Mouse (Mus musculus): ENCODE results near the gene Cdk17.
A peak's percentile ranks its signal among the peaks of the same experiment; 100 is the strongest.

Gene Cdk17

DNA sequence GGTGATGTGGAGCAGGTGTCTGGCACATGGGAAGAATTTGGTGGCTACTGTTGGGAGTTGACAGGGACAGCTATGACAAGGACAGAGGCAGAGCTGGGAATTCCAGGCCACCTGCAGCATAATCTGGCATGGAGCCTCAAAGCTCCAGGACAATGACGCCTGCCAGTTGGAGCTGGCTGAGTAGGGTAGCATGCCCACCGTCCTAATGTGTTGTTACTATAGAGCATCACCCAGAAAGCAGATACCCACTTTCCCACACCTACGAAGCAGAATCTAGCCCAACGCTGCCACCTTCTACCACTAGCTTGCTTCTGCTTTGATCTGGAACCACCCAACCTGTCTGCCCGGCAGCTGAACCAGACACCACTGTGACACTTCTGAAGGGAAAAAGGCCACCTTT lies 103.3 kb downstream of the Cdk17 start:
- DNase-seq (ENCODE audit: low spot score) = no peak

DNA sequence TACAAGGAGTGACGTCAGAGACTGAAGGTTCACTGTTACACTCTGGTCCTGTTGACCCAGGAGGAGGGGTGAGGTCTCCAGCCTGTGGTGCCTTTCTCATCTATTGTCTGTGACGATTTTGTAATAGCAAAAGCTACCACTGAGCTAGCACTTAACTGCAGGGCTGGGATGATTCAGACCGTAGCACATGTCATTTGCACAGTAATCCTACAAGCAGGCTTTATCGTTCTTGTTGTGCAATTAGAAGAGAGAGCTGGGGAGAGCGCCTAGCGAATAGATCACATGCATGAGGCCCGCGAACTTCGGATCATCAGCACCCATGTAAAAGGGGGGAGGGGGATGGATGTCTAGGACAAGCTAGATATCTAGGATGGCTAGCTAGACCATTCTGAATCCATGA lies 105.2 kb downstream of the Cdk17 start:
- no peak for DNase-seq (ENCODE audit: low spot score)

DNA sequence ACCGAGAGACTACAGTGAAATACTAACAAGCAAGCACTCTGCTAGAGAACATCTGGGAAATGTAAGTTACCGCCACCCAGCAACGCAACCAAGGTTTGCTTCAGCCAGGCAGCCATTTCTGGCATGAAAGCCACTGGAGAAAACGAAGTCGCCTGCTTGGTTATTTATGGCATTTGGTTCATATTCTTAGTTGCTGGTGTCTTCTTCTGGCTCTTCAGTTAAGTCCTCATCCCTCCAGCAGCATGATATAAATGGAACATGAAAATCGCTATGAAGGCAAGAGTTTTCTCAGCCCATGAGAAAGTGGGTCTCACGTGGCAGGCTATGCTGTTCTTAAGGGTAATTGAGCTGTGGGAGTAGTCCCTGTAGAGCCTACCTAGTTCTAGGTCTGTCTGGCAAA lies 105.8 kb downstream of the Cdk17 start:
- DNase-seq (ENCODE audit: low spot score) = no peak

DNA sequence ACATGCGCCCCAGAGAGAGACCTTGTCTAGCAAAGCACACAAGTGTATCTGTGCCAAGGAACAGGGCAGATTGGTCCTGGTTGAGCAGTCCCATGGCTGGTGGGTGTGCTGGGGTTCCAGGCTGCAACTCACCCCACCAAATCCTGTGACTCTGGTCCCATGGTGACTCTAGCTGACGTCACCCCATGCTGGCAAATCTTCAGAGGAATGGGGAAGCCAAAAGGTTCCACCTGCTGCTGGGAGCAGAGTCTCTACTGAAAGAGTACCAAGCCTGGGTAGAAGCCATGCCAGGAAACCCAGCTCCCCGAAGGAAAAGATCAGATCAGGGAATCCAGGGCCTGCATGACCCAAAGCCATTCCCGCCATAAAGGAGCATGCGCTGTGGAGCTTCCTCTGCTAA lies 106.8 kb downstream of the Cdk17 start:
- no peak for DNase-seq (ENCODE audit: low spot score)

DNA sequence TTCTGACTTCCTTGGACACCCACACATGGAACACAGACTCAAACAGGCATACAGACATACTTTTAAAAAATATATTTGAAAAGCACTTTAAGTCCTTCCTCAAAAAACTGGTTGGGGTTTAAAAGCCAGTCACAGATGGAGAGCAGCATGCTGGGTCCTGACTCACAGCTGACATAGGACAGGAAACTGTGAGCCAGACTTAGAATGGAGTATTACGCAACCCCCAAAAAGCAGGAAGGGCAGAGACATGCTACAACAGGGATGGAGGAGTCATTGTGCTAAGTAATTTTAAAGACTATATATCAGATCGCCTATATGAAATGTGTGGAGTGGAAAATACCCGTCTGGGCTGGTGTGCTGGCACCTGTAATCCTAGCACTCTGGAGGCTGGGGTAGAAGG lies 107.7 kb downstream of the Cdk17 start:
- no peak for DNase-seq (ENCODE audit: low spot score)

DNA sequence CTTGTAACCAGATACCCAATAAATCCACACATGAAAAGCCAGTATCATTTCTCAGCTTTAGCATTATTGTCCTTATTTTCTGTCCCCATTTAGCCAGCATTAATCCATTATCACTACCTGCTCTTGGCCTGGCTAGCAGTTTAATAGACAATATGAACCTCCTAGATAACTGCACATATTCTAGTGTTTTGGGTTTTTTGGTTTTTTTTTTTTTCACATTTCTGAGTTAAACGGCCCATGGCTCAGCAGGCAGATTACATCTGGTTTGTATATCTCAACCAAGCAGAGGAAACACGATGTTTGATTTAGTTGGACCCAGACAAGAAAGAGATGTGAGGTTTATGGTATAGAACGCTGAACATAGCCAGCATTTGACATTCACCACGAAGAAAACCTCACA lies 109.1 kb downstream of the Cdk17 start:
- DNase-seq (ENCODE audit: low spot score) = no peak

DNA sequence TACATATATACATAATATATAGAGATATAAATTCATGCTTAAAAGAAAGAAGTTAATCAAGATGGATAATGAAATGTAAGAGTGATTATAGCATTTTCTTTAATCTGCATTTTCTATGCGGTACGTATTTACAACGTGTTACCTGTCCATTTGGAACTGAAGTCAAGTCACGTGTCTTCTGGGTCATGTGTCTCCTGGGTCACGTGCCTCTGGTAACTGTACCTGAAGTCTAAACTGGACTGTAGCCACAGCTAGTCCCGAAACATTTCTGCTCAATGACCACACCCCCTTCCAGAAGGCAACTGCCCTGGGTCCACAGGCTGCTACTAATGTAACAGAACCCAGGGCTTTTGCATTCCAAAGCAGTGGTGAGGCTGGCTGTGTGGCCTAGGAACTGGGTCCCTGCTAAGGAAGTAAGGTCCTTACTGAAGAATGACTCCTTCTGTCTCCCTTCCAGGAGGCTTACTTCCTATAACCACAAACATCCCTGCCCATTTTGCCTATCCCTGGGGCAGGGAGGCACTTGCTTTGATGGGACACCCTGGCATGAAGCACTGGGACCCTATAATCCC lies 110.3 kb downstream of the Cdk17 start:
- DNase-seq (ENCODE audit: low spot score) = no peak

DNA sequence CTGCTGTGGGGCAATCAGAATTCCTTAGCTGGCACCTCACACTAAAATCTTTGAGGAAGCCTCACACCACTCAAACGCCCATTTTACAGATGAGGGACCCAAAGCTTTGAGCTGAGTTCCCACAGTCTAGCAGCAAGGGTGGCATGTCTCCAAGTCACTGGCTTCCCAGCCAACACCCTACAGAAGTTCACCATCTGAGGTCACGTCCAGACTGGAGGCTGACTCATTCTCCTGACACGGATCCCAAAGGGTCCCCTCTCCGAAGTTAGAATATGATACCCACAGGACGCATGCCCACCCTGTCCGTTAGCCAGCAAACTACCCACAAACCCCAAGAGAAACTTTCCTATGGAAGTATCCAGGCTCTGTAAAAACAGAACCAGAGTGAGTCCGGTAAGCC lies 111.2 kb downstream of the Cdk17 start:
- DNase-seq (ENCODE audit: low spot score) = no peak

DNA sequence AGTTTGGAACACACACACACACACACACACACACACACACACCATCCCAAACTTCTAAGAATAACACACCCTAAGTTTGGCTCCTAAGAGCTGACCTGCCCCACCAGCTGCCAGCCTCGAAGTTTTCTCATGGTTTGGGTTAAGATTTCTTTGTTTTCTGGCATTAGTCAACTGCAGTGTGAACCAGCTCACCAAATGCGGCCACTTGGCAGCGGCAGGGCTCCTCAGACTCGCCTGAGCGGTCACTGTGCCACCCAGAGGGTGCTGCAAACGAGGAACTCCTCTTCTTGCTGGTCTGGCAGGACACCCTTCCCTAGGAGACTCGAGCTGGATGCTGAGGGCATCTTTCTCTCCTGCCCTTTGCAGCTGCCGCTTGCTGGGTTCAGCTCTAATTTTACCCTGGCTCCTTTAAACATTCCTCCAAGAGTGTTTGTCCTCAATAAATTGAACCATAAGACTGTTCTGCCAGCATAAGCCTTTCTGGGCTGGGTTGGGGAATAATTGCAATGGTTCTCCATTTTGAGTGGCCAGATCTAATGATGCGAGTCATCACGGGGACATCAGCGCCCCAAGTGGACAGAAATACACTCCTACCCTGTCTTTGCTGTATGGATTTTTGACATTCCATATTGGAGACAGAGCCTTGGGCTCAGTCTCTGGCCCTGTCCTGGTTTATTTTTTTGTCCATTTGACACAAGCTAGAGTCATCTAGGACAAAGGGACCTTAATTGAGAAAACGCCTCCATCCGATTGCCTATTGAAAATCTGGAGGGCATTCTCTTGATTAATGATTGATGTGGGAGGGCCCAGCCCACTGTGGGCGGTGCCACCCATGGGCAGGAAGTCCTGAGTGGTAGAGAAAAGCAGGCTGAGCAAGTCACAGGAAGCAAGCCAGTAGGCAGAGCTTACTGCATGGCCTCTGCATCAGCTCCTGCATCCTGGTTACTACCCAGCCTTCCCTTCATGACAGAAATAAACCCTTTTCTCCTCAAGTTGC lies 112.6 kb downstream of the Cdk17 start:
- DNase-seq (ENCODE audit: low spot score) = no peak

DNA sequence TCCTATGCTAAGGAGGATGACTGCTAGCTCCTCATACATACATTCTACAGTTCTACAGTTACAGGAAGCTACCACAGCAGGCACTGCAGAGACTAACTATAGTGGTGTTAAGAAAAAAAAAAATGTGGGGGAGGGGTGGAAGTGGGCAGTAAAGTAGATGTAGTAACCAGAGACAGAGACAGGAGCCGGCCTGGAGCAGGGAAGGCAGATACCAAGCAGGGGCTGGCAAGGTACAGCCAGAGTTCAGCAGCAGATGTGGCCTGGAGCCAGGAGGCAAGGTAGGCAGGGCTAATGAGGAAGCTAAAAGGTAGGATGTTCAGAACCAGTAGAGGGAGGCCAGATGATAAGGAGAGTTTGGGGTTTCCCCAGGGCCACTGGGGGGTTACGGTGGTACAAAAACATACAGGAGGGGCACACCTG lies 113.6 kb downstream of the Cdk17 start:
- no peak for DNase-seq (ENCODE audit: low spot score)

DNA sequence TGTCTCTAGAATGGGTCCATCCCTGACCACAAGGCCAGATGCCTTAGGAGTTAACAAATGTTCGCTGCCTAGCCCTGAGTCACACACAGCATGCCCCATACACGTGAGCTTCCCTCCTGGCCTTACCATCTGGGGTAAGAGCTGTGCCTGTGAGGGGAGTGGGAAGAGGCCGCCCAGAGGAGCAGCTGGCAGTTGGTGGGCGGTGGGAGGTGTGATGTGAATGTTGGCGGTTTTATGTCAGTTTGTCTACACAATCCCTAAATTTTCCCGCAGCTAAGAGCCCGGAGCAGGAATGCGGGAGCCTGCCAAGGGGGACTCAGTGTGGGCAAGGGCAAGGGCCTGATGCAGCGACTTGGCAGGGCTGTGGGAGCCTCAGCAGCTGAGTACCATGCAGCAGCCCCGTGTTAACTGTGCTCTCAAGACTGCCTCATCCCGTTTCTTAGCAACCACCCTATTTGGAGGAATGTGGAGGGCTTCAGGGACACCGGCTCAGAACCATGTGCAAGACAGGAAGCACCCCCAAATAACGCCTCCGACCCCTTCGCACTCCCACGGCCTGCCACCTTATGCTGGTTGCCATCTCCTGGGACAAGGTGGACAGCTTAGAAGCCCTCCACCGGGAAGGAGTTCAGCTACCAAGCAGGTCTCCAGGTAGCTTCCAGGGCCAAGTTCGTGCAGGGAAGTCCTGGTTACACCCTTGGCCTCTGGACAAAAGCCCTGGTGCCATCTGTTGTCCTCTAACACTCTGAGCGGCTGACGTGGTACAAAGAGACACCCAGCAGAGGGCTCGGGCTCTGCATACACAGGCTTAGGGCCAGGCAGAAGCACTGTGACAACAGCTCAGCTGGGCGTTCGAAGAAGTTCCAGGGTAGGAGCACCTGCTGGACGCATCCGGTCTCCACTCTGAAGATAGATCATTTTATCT lies 114.8 kb downstream of the Cdk17 start:
- peak; percentile 90 for DNase-seq (ENCODE audit: low spot score)

DNA sequence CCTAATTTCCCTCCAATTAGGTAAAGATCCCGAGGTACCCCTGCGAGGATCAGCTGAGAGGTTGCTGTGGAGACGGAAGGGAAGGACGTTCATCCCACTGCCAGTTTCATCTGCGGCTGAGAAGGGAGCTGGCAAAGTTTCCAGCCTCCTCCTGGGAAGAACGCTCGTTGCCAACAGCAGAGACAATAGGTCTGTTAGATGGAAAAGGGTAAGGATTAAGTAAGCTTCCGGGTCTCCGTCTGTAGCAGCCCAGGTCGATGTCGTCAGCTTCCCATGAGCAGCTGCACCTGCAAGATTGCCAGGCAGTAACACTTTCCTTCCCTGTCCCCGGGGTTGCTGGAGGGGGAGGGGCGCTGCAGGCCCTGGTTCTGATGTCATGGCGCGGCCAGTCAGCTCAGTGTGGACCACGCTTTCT lies 115.7 kb downstream of the Cdk17 start:
- peak; percentile 86 for DNase-seq (ENCODE audit: low spot score)

DNA sequence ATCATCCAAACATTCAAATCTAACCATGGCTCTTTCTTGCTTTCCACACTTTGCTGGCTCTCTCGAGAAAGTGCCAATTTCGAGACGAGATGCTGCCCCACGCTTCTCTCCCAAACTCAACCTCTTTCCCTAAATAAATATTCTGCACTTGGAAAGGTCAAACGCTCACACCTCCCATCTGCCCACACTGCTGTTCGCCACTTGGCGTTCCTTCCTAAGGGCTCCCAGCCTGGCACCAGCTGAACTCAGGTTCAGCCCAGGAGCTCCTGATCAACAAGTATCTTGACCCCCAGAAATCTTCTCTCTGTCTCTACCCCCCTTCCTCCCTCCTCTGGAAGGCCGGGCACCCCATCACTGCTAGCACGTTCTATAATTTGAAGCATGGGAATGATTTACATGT lies 116.2 kb downstream of the Cdk17 start:
- DNase-seq (ENCODE audit: low spot score) = no peak

DNA sequence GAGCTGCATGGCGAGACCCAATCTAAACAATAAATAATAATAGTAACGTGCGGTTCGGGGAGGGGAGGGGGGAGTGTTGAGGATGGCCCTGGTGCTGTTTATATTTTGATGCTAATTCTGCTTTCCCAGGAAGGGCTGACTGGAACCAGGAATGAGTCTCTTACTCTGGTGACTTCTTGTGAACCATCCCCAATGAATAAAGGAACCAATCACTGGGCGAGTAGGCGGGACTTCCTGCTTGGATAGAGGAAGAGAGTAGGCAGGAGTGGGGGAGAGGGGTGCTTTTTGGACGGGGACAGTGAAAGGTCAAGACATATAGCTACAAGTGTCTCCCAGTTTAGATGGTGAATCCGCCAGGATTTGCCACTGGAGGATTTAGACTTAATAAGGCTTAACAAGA lies 117.7 kb downstream of the Cdk17 start:
- no peak for DNase-seq (ENCODE audit: low spot score)

DNA sequence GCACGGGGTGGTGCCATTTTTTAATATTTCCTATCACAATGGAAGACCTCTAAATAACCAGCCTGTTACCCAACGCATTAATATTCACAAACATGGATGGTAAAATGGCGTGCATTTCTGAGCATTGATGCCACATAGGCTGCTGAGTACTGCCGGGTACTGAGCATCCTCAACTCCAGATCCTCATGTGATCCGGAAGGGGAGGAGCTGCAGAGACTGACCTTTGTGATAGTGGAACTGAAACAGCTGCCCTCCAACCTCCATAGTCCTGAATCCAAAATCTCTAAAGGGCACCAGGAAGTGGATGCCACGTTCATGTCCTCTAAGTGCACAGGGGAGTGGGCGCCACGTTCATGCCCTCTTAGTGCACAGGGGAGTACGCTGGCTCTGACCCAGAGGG lies 118.4 kb downstream of the Cdk17 start:
- no peak for DNase-seq (ENCODE audit: low spot score)

DNA sequence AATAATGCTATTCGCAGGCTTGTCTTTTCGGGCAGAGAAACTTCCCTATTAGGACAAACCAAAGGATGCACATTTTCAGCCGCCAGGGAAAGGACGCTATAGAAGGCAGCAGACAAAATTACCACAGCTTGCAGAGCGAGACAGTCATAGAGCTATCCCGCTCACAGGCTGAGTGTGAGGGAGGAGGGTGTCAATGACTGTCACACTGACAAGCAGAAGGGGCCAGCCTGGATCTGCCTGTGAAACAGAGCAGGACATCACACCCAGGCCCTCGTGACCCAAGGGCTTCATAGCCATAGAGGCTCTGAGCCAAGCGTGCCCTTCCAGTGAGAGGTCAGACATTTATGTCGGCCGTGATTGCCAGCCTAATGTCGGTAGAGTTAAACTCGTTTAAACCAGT lies 119.9 kb downstream of the Cdk17 start:
- DNase-seq (ENCODE audit: low spot score) = peak; percentile 34

DNA sequence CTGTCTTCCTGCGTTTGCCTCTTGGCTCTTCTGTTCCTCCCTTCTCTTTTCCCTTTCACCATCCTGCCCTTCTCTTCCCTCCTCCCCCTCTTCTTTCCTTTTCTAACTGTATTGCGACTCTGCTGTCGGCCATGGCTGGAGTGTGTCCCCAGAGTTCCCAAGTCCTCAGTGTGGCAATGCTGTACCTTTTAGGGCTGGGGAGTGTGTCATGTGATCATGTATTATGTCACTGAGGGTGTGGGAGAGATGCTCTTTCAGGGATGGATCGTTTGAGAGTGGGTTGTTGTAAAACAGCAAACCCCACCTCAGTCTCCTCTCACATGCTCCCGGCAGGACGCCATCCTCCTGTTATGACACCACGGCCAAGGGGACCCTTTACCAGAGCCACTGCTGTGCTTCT lies 120.4 kb downstream of the Cdk17 start:
- no peak for DNase-seq (ENCODE audit: low spot score)

DNA sequence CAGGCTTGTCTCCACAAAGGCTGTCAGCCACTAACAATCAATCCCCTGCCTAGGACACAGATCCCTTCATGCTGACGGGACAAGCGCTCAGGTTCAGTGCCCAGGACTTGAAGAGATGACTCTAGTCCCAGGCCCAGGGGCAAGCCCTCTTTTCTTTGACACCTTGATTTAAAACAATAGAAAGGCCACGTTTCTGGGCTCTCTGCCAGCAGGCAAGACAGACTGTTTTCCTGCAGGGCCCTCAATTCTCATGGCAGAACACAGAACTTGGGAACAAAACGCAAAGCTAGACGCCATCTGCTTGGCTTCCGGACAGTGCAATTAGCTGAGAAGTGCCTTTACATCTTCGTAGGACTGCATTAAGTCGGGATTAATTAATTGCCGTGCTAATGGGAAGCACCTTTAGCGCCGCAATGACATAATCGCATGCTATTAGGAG lies 121.9 kb downstream of the Cdk17 start:
- DNase-seq (ENCODE audit: low spot score) = no peak

DNA sequence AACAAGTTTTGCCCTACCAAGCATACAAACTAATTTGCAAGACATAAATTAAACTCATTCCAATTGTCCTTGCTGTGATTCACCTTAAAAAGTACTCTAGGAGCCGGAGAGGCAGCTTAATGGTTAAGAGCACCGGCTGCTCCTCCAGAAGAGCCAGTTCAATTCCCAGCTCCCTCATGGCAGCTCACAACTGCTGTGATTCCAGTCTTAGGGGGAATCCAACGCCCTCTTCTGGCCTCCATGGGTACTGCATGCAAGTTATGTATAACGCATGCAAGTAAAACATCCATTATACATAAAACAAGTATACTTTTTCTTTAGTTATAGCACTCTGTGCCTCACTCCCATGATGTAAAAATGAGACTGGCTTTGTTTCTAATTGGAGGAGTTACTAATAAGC lies 122.6 kb downstream of the Cdk17 start:
- DNase-seq (ENCODE audit: low spot score) = no peak

DNA sequence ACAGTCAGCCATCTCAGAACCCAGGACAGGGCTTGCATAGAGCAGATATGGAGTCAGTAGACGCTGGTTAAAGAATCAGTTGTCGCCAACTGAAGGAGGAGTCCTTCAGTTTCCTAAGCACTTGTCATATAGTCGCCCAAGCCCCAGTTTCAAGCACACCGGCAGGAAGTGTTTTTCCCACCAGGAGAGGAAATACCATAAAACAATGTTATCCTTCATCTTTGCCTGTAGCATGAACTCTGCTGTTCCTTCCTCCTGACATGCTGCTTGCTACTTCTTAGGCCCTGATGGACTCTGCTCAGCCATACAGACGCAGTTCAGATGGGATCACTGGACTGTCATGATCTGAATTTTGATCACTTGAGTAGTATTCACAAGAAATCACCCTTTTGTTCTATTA lies 124.8 kb downstream of the Cdk17 start:
- no peak for DNase-seq (ENCODE audit: low spot score)

DNA sequence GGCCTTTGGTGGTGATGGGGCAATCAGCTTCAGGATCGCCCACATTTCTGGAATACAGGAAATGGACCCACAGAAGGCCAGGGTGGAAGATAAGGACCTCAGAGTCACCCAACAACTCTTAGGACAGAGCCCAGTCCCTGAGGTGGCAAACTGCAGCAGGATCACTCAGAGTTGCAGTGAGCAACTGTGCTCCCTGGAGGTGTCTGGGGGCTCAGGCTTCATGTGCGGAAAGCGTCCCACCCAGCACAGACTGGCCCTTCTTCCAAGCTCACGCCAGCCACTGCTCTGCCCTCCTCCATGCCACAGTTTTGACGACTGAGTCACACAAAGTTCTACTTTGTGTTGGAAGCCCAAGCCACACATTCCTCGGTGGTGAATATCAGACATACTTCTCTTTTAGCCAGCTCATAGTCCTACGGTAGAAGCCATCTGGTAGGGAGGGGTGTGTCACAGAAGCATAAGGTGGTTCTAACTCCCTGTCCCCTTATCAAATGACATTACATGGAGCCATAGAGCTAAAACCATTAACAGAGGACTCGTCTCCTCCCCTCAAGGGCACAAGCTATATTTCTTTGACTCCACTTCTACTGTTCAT lies 127.0 kb downstream of the Cdk17 start:
- no peak for DNase-seq (ENCODE audit: low spot score)

DNA sequence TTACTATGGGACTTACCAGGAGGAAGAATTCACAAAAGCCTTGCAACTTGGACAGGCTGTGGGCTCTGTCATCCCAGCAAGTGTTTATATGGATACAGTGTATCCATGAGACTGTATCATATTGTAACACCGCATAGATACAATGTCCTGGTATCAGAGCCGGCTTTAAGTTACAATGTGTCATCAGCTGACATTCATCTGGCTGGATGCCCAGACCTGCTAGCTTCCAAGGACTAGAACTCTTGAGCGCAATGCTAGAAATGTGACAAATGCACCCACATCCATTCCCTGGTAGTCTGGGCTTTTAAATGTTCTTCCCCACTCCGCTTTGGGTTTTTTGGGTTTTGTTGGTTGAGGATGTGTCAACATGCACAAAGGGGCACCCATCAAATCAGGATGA lies 127.7 kb downstream of the Cdk17 start:
- DNase-seq (ENCODE audit: low spot score) = no peak
